Mouse (Mus musculus): ENCODE results near the gene Adamts13. TPM values are rescaled to one million over a fixed set of nuclear protein-coding genes. Genes with fewer than 3 reads are reported as not detected.

Gene Adamts13
- not detected in 2 replicates for polyA plus RNA-seq (2015; fragmentation: Nextera tagmentation; extraction: Ambion mirVana)

DNA sequence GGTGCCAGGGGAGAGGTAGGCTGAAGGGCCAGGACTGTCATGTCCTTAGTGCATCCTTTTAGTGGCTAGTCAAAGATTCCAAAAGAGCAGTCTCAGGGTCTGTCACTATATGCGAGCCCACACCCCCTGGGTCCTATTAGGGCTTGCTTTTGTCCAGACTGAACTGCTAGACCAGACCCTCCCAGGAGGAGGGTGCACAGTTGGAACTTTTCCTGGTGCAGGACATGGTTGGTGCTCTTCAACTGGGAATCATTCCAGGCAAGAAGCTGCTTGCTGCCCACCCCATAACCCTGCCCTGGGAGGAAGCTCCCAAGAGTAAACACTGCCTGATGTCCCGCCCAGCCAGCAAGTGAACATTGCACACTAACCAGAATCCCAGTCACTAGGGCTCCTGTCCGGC, at the start of gene Adamts13:
Gene Adamts13, plus strand, starts transcription at position 301 of the 400 bp plus-strand sequence.
- no peaks in the 10 kb centered on the region for H3K4me1 ChIP-seq
- 78% methylated on average over 3 of the region's 3 CpGs for WGBS
- H3K9me3 ChIP-seq: no peaks in the 10 kb centered on the region
- H3K4me3 ChIP-seq: no peak within 1 kb of the TSS
- no peaks in the 10 kb centered on the region for H3K36me3 ChIP-seq (replicated peaks)
- H3K27ac ChIP-seq: no peak within 1 kb of the TSS
- no peaks in the 10 kb centered on the region for H3K27me3 ChIP-seq (replicated peaks)
- no peak within 1 kb of the TSS for H3K4me2 ChIP-seq
- ATAC-seq (replicated peaks): no peak
- no peak within 1 kb of the TSS for H3K9ac ChIP-seq

DNA sequence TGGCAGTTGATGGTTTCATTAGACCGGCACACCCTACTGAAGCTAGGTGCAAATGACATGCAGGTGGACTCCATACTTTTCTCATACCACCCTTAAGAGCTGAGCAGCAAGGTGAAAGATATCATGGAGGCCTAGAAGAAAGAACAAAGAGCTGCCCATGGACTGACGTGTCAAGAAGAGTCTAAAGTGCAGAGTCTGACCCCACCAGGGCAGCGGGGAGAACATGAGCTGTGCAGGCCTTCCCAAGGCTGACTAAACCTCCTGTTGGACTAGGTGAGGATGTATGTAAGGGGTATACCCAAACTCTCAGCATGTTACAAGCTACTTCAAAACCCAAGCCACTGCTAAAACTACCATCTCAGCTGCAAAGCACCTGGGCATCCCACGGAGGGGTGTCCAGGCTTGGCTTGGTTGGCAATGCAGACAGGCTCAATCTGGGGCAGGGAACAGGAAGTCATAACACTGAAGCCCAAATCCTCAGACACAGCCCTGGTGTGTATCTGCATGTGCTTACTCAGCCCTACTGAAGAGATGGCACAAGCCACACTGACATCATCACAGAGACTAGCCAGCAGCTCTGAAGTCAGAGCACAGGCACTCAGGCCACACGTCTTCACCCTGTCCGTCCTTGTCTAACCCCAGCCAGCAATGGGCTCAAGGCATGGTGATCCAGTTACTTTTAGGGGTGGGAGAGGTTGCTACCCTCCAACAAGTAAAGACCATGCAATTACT, 45.3 kb upstream of the Adamts13 start:
- Histone ChIP-seq H3K4me3 (no peak overlapping the region), H3K9ac (no peak overlapping the region), H3K27ac (no peak overlapping the region), H3K9me3 (no peaks in the 10 kb centered on the region), H3K27me3 (replicated peaks) (no peaks in the 10 kb centered on the region), H3K4me1 (peaks cover 26% of the 10 kb centered on the region), H3K4me2 (no peak overlapping the region), H3K36me3 (replicated peaks) (peaks cover 33% of the 10 kb centered on the region)
- ATAC-seq (replicated peaks): no peak
- 92% methylated on average over 6 of the region's 6 CpGs for WGBS

GRCm38 (mm10) chr2:26930390-26930789, 42.8 kb upstream of the Adamts13 start:
- 39% methylated on average over 1 of the region's 1 CpGs for WGBS
- no peak overlapping the region for H3K4me2 ChIP-seq
- no peak overlapping the region for H3K4me3 ChIP-seq
- no peak for ATAC-seq (replicated peaks)
- H3K36me3 ChIP-seq (replicated peaks): peaks cover 8% of the 10 kb centered on the region
- H3K9ac ChIP-seq: no peak overlapping the region
- H3K27me3 ChIP-seq (replicated peaks): no peaks in the 10 kb centered on the region
- peaks cover 26% of the 10 kb centered on the region for H3K4me1 ChIP-seq
- no peak overlapping the region for H3K27ac ChIP-seq
- no peaks in the 10 kb centered on the region for H3K9me3 ChIP-seq

DNA sequence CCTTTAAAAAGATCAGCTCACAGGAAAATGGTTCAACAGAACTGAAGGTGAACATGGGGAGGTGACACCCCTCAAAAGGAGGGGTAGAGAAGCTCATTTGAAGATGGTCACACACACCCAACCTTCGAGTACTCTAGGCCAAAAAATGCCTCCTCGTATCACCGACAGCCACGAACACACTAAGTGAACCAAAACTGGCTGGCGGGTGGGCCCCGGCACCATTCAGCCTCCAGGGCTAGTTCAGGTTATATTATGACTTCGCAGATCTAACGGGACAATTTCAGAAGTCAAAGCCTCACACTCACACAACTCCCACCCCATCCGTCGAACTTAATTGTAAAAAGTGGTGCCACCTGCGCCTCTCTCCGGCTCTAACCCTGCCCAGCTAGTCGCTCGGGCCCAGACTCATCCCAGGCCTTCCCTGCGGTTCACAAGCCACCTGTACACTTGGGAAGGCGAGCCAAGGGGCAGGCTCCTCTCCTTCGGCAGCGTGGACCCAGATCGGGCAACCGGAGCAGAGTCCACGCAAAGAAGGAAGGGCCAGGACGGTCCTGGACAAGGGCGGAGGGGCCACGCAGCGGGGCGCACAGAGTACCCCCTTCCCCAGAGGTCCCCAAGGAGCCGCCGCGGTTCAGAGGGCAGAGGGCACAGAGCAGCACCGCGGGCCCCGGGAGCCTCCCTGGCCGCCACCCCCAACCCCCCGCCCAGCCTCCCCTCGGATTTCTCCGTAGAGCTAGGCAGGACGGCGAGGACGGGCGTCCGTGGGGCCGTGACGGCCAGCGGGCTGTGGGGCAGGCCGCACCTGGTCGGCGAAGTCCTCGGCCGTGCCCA, 40.5 kb upstream of the Adamts13 start:
- Histone ChIP-seq H3K4me1 (peaks cover 26% of the 10 kb centered on the region), H3K36me3 (replicated peaks) (no peaks in the 10 kb centered on the region), H3K4me2 (peak overlapping the region; percentile 96), H3K9ac (peak overlapping the region; percentile 97), H3K9me3 (no peaks in the 10 kb centered on the region), H3K4me3 (peak overlapping the region; percentile 98), H3K27me3 (replicated peaks) (no peaks in the 10 kb centered on the region), H3K27ac (peak overlapping the region; percentile 81)
- ATAC-seq (replicated peaks): peak; percentile 51; the same call in 1 of the 2 replicates
- 3% methylated on average over 39 of the region's 49 CpGs for WGBS

GRCm38 (mm10) chr2:26933304-26934055, 39.7 kb upstream of the Adamts13 start, which contains the start of the genes Surf4 and Stkld1:
Gene Surf4 (minus strand): TSS chr2:26933928.
Gene Stkld1 (plus strand): TSS chr2:26934047.
- peak within 1 kb of the TSS; percentile 81 for H3K27ac ChIP-seq
- H3K27me3 ChIP-seq (replicated peaks): no peaks in the 10 kb centered on the region
- H3K4me3 ChIP-seq: peak within 1 kb of the TSS; percentile 98
- H3K4me2 ChIP-seq: peak within 1 kb of the TSS; percentile 96
- ATAC-seq (replicated peaks): peak; percentile 95
- H3K9me3 ChIP-seq: no peaks in the 10 kb centered on the region
- WGBS: 2% methylated on average over 57 of the region's 70 CpGs
- no peaks in the 10 kb centered on the region for H3K36me3 ChIP-seq (replicated peaks)
- peaks cover 26% of the 10 kb centered on the region for H3K4me1 ChIP-seq
- H3K9ac ChIP-seq: peak within 1 kb of the TSS; percentile 97

DNA sequence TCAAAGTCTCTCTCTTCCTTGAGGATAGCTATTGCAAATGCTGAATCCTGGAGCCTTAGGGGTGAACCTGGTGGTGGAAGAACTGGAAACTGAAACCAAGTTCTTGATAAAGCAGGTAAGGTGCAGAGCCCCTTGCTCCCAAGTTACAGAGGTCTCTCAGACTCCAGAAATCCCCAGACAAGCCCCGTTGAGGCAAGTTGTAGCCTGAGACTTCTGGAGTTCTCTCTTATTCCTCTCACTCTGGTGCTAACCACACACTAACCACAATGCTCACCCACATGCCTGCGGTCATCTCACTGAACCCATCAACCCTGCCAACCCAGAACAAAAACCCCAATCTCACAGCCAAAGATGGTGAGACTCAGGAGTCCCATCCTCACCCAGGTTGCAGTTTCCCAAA, 37.9 kb upstream of the Adamts13 start:
- Histone ChIP-seq H3K4me3 (no peak overlapping the region), H3K36me3 (replicated peaks) (no peaks in the 10 kb centered on the region), H3K9ac (no peak overlapping the region), H3K4me2 (no peak overlapping the region), H3K4me1 (peaks cover 25% of the 10 kb centered on the region), H3K27ac (no peak overlapping the region), H3K9me3 (no peaks in the 10 kb centered on the region), H3K27me3 (replicated peaks) (no peaks in the 10 kb centered on the region)
- ATAC-seq (replicated peaks): no peak
- 97% methylated on average over 2 of the region's 2 CpGs for WGBS

- Histone ChIP-seq H3K27me3 (replicated peaks) (no peaks in the 10 kb centered on the region), H3K9ac (no peak overlapping the region), H3K36me3 (replicated peaks) (no peaks in the 10 kb centered on the region), H3K4me1 (peaks cover 13% of the 10 kb centered on the region), H3K27ac (no peak overlapping the region), H3K4me3 (no peak overlapping the region), H3K9me3 (no peaks in the 10 kb centered on the region), H3K4me2 (no peak overlapping the region)
- ATAC-seq (replicated peaks): no peak
- WGBS: 67% methylated on average over 1 of the region's 1 CpGs
These were observed 36.8 kb upstream of the Adamts13 start for GRCm38 (mm10) chr2:26936425-26936824.

- Histone ChIP-seq H3K4me1 (no peaks in the 10 kb centered on the region), H3K9ac (no peak overlapping the region), H3K9me3 (no peaks in the 10 kb centered on the region), H3K4me3 (no peak overlapping the region), H3K27me3 (replicated peaks) (no peaks in the 10 kb centered on the region), H3K36me3 (replicated peaks) (no peaks in the 10 kb centered on the region), H3K27ac (no peak overlapping the region), H3K4me2 (no peak overlapping the region)
- no peak for ATAC-seq (replicated peaks)
- WGBS: 34% methylated on average over 5 of the region's 5 CpGs
These were observed 31.7 kb upstream of the Adamts13 start for GRCm38 (mm10) chr2:26941539-26941938.

DNA sequence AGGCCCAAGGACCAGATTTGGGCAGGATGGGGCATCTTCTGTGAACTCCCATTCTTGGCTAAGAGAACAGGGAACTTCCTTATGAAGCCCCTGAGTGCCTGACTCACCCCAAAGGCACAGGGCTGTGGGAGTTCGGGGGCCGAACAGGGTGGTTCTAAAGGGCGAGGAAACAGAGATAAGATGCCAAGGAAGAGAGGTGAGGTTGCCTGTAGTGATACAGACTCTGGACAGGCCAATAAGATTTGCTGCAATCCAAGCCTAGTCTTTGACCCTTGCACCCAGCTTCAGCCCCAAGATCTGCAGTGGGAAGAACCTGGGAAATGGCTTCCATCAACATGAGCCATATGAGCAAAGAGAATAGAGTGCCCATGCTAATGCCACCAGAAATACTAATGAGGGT, 30.0 kb upstream of the Adamts13 start:
- no peaks in the 10 kb centered on the region for H3K4me1 ChIP-seq
- no peak overlapping the region for H3K27ac ChIP-seq
- no peak overlapping the region for H3K4me2 ChIP-seq
- no peaks in the 10 kb centered on the region for H3K27me3 ChIP-seq (replicated peaks)
- H3K4me3 ChIP-seq: no peak overlapping the region
- no peaks in the 10 kb centered on the region for H3K36me3 ChIP-seq (replicated peaks)
- no peak overlapping the region for H3K9ac ChIP-seq
- H3K9me3 ChIP-seq: no peaks in the 10 kb centered on the region
- 89% methylated on average over 3 of the region's 3 CpGs for WGBS
- no peak for ATAC-seq (replicated peaks)

GRCm38 (mm10) chr2:26950411-26950810, 22.8 kb upstream of the Adamts13 start:
- ATAC-seq (replicated peaks): no peak
- Histone ChIP-seq H3K27ac (no peak overlapping the region), H3K9ac (no peak overlapping the region), H3K4me2 (no peak overlapping the region), H3K36me3 (replicated peaks) (peaks cover 37% of the 10 kb centered on the region), H3K4me3 (no peak overlapping the region), H3K9me3 (no peaks in the 10 kb centered on the region), H3K4me1 (no peaks in the 10 kb centered on the region), H3K27me3 (replicated peaks) (no peaks in the 10 kb centered on the region)
- WGBS: 90% methylated on average over 2 of the region's 2 CpGs

- H3K27me3 ChIP-seq (replicated peaks): no peaks in the 10 kb centered on the region
- H3K9ac ChIP-seq: no peak overlapping the region
- no peak overlapping the region for H3K4me2 ChIP-seq
- no peak overlapping the region for H3K4me3 ChIP-seq
- 87% methylated on average over 8 of the region's 8 CpGs for WGBS
- peaks cover 42% of the 10 kb centered on the region for H3K36me3 ChIP-seq (replicated peaks)
- H3K4me1 ChIP-seq: no peaks in the 10 kb centered on the region
- H3K27ac ChIP-seq: no peak overlapping the region
- ATAC-seq (replicated peaks): no peak
- H3K9me3 ChIP-seq: no peaks in the 10 kb centered on the region
These were observed 21.8 kb upstream of the Adamts13 start for GRCm38 (mm10) chr2:26951346-26951905.

GRCm38 (mm10) chr2:26952193-26952592, 21.0 kb upstream of the Adamts13 start:
- Histone ChIP-seq H3K36me3 (replicated peaks) (peaks cover 47% of the 10 kb centered on the region), H3K9me3 (no peaks in the 10 kb centered on the region), H3K9ac (no peak overlapping the region), H3K27ac (no peak overlapping the region), H3K4me3 (no peak overlapping the region), H3K4me2 (no peak overlapping the region), H3K4me1 (no peaks in the 10 kb centered on the region), H3K27me3 (replicated peaks) (no peaks in the 10 kb centered on the region)
- WGBS: 96% methylated on average over 4 of the region's 4 CpGs
- ATAC-seq (replicated peaks): no peak
